Mouse (Mus musculus): Measurements from ENCODE around the gene 4930447C04Rik. TPM values are rescaled to one million over a fixed set of nuclear protein-coding genes. Genes with fewer than 3 reads are reported as not detected.

Gene 4930447C04Rik
- polyA plus RNA-seq, 1 experiment from 2014 or later, result 1.0 TPM

DNA sequence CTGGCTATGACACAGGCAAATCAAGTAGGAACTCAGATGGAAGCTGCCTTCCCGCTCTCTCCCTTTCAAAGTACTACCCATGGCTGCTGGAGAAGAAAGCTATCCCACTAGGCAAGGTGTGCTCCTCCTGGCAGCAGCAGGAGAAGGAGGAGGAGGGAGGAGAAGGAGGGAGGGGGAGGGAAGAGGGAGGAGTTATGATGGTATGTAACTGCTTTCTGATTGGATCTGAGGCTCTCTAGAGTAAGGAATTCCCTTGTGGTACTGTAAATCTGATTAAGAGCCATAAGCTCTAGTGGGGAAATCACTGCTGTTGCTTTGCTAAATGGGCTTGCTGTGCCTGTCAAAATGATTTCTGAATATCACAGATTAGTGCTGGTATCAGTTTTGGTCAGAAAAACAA lies 99.1 kb downstream of the 4930447C04Rik start:
- Histone ChIP-seq H3K4me3 (ENCODE audit: low read depth, low read length) (no peak overlapping the region), H3K9ac (ENCODE audit: low read length) (no peak overlapping the region), H3K4me1 (replicated peaks; ENCODE audit: control insufficient read depth, insufficient read depth, low read length) (peaks cover 5% of the 10 kb centered on the region; the same call in 1 of the 2 replicates), H3K36me3 (ENCODE audit: control insufficient read depth, insufficient read depth, low read length) (no peaks in the 10 kb centered on the region), H3K9me3 (ENCODE audit: control insufficient read depth, low read length) (no peaks in the 10 kb centered on the region), H3K27ac (ENCODE audit: low read depth) (no peak overlapping the region), H3K27me3 (replicated peaks; ENCODE audit: control insufficient read depth, insufficient read depth, low read length) (peaks cover 4% of the 10 kb centered on the region; the same call in 1 of the 2 replicates), H3K4me2 (ENCODE audit: low read length) (no peak overlapping the region)
- WGBS, result 100% methylated on average over 1 of the region's 1 CpGs
- ATAC-seq (replicated peaks; ENCODE audit: low FRiP score, low TSS enrichment, low read depth) (no peak), DNase-seq (ENCODE audit: low spot score) (no peak)

DNA sequence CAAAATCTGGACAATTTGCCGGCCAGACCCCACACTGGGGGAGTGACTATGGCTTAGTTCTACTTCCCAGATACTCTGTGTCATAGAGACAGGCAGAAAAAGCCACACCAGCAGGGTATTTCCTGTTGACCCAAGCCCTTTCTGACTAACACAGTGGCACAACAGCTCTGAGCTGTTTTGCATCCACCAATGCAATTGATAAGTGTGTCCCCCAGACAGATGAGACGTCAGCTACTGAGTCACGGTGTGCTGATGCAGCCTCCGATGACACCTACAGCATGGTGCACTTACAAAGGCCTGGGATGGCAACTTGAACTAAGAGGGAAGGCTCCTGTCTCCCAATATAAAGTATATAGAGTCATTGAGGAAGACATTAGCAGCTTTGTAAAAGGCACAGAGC lies 103.3 kb downstream of the 4930447C04Rik start:
- 76% methylated on average over 4 of the region's 4 CpGs for WGBS
- H3K4me2 ChIP-seq (ENCODE audit: low read length), result no peak overlapping the region

DNA sequence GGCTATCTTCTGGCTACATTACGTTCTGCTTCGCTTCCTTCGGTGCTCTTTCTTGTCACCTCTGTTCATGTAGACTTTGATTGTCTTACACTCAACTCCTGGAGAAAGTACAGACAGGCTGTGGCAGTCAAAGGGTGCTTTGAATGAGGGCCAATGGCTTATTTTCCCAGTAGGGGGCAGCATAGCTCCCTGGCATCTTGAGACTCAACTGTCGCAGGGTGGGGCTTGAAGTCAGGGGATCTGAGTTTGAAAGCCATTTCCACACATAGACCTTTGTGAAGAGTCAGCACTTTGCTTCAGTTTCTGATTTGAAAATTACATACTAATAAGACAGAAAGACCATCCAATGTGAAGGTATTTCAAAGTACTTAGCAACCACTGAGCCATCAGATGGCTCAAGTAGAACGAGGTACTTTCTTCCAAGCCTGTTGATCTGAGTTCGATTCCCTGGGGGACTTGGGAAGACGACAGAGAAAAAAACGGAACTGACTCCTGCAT lies 105.0 kb downstream of the 4930447C04Rik start:
- no peaks in the 10 kb centered on the region for H3K9me3 ChIP-seq (ENCODE audit: control insufficient read depth, low read length)
- H3K4me1 ChIP-seq (replicated peaks; ENCODE audit: control insufficient read depth, insufficient read depth, low read length), result no peaks in the 10 kb centered on the region
- WGBS, result 83% methylated on average over 8 of the region's 8 CpGs
- H3K9ac ChIP-seq (ENCODE audit: low read length), result no peak overlapping the region
- H3K4me2 ChIP-seq (ENCODE audit: low read length), result no peak overlapping the region
- no peaks in the 10 kb centered on the region for H3K36me3 ChIP-seq (ENCODE audit: control insufficient read depth, insufficient read depth, low read length)
- ATAC-seq (replicated peaks; ENCODE audit: low FRiP score, low TSS enrichment, low read depth) (no peak), DNase-seq (ENCODE audit: low spot score) (no peak)
- peaks cover 19% of the 10 kb centered on the region; the same call in 1 of the 2 replicates for H3K27me3 ChIP-seq (replicated peaks; ENCODE audit: control insufficient read depth, insufficient read depth, low read length)
- H3K27ac ChIP-seq (ENCODE audit: low read depth), result no peak overlapping the region
- no peak overlapping the region for H3K4me3 ChIP-seq (ENCODE audit: low read depth, low read length)

More for the DNA sequence above, 103.3 kb downstream of the 4930447C04Rik start:
- no peaks in the 10 kb centered on the region for H3K9me3 ChIP-seq (ENCODE audit: control insufficient read depth, low read length)
- no peaks in the 10 kb centered on the region for H3K36me3 ChIP-seq (ENCODE audit: control insufficient read depth, insufficient read depth, low read length)
- DNase-seq (ENCODE audit: low spot score) (no peak), ATAC-seq (replicated peaks; ENCODE audit: low FRiP score, low TSS enrichment, low read depth) (no peak)
- H3K27ac ChIP-seq (ENCODE audit: low read depth), result no peak overlapping the region
- H3K27me3 ChIP-seq (replicated peaks; ENCODE audit: control insufficient read depth, insufficient read depth, low read length), result peaks cover 9% of the 10 kb centered on the region; the same call in 1 of the 2 replicates
- no peak overlapping the region for H3K4me3 ChIP-seq (ENCODE audit: low read depth, low read length)
- no peaks in the 10 kb centered on the region for H3K4me1 ChIP-seq (replicated peaks; ENCODE audit: control insufficient read depth, insufficient read depth, low read length)
- H3K9ac ChIP-seq (ENCODE audit: low read length), result no peak overlapping the region

DNA sequence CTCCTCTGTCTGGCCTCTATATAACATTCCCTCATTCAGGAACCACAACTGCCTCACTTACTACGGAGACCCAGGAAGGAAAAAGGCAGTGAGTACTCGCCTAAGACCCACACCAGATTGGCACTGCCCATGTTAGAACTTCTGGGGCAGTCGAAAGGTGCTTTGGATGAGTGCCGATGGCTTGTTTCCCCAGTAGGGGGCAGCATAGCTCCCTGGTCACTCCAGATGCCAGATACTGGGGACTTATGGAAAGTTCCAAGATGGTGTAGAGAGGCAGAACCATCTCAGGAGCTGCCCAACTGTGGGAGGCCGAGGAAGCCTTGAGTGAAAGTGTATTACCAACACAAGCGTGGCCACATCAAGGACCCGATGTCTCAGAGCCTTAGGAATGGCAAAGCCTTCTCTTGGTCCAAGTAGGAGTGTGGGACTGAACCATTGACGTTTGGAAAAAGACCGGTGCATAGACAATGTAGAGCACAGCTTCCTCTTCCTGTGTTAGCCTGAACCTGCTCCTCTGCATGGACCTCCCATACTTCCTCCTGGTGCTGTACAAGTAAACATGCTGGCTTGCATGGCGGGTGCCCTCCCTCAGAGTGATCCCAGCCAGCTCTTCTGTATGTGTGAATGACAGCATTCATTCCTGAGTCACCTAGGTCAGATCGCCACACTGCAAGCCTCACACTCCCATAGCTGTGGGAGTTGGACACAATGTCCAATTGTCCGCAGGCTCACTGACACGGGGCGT lies 105.6 kb downstream of the 4930447C04Rik start:
- Histone ChIP-seq H3K9me3 (ENCODE audit: control insufficient read depth, low read length) (no peaks in the 10 kb centered on the region), H3K27me3 (replicated peaks; ENCODE audit: control insufficient read depth, insufficient read depth, low read length) (peaks cover 19% of the 10 kb centered on the region; the same call in 1 of the 2 replicates), H3K27ac (ENCODE audit: low read depth) (no peak overlapping the region), H3K4me1 (replicated peaks; ENCODE audit: control insufficient read depth, insufficient read depth, low read length) (no peaks in the 10 kb centered on the region), H3K9ac (ENCODE audit: low read length) (no peak overlapping the region), H3K4me3 (ENCODE audit: low read depth, low read length) (no peak overlapping the region), H3K4me2 (ENCODE audit: low read length) (no peak overlapping the region), H3K36me3 (ENCODE audit: control insufficient read depth, insufficient read depth, low read length) (no peaks in the 10 kb centered on the region)
- DNase-seq (ENCODE audit: low spot score) (no peak), ATAC-seq (replicated peaks; ENCODE audit: low FRiP score, low TSS enrichment, low read depth) (no peak)
- WGBS, result 75% methylated on average over 14 of the region's 14 CpGs

DNA sequence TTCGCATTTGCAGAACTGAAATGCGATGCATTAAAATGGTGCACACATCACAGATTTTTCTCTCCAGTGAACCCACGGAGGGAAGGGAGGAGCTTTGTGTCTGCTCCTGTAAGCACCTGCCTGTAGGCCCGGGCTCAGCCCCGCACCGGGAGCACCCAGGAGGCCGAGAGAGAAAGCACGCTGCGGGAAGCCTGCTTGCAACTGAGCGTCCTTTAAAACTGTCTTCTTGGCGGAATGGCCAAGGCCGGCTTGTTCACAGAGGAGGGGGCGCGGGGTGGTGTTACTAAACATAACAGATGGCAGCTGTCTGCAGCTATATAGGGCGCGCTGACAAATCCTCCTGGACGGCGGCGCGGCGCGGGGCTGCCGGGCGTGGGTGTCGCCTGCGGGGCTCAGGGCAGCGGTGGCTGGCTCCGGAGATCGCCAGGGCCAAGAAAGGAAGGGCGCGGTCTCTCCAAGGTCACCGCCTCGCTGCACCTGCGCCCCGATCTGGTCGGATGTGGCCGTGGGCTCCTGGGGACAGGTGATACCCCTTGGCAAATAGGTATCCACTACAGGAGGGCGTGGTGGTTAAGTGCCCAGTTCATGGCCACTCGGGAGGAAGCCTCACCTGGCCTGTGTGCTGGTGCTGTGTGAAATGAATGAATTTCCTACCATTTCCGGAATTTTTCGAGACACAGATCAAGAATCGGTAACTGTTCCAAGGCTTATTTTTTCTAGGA lies 108.7 kb downstream of the 4930447C04Rik start:
- H3K4me2 ChIP-seq (ENCODE audit: low read length), result peak overlapping the region; percentile 49
- WGBS, result 7% methylated on average over 42 of the region's 42 CpGs
- no peak overlapping the region for H3K9ac ChIP-seq (ENCODE audit: low read length)
- peaks cover 19% of the 10 kb centered on the region; the same call in 1 of the 2 replicates for H3K27me3 ChIP-seq (replicated peaks; ENCODE audit: control insufficient read depth, insufficient read depth, low read length)
- DNase-seq (ENCODE audit: low spot score) (peak; percentile 63), ATAC-seq (replicated peaks; ENCODE audit: low FRiP score, low TSS enrichment, low read depth) (no peak)
- no peaks in the 10 kb centered on the region for H3K9me3 ChIP-seq (ENCODE audit: control insufficient read depth, low read length)
- no peaks in the 10 kb centered on the region for H3K4me1 ChIP-seq (replicated peaks; ENCODE audit: control insufficient read depth, insufficient read depth, low read length)
- H3K36me3 ChIP-seq (ENCODE audit: control insufficient read depth, insufficient read depth, low read length), result no peaks in the 10 kb centered on the region
- peak overlapping the region; percentile 22 for H3K4me3 ChIP-seq (ENCODE audit: low read depth, low read length)
- H3K27ac ChIP-seq (ENCODE audit: low read depth), result no peak overlapping the region

Other genes with a start within 250 kb of the 4930447C04Rik start
- gene Ppm1a, start 183.3 kb downstream of the 4930447C04Rik start, polyA plus RNA-seq (2014; fragmentation: Nextera tagmentation; extraction: Ambion mirVana), result 65.8 and 83.3 TPM in 2 replicates
- gene Six6, start 882 bp downstream of the 4930447C04Rik start, polyA plus RNA-seq (2014; fragmentation: Nextera tagmentation; extraction: Ambion mirVana), result not detected in 2 replicates
- gene Six1, start 113.1 kb upstream of the 4930447C04Rik start, polyA plus RNA-seq (2014; fragmentation: Nextera tagmentation; extraction: Ambion mirVana), result not detected in 2 replicates
- 0.74 and 0.83 TPM in 2 replicates for gene Six4, start 172.7 kb upstream of the 4930447C04Rik start, polyA plus RNA-seq (2014; fragmentation: Nextera tagmentation; extraction: Ambion mirVana)
- gene Mnat1, start 182.9 kb upstream of the 4930447C04Rik start, polyA plus RNA-seq (2014; fragmentation: Nextera tagmentation; extraction: Ambion mirVana), result 31.0 and 34.4 TPM in 2 replicates

All from intestine, embryonic 14.5 days (tissue).